Mouse (Mus musculus) lung, adult 2 months (tissue): ENCODE results near the gene Zfhx2.

ENCODE experiments used
- CTCF ChIP-seq: fragments of 200-500 bp; IDR thresholded peaks from 2 replicates; pipeline ENCODE4 v1.5.1; 2011; ENCODE audit warnings: mild to moderate bottlenecking, low read length, control low read depth; ENCODE audit not compliant: insufficient read depth
- POLR2A ChIP-seq: fragments of 200-500 bp; IDR thresholded peaks from 2 replicates; pipeline ENCODE4 v1.6.1; 2011; ENCODE audit warnings: low read depth, mild to moderate bottlenecking, control low read depth, low read length, borderline replicate concordance; ENCODE audit errors: extremely low read depth

DNA sequence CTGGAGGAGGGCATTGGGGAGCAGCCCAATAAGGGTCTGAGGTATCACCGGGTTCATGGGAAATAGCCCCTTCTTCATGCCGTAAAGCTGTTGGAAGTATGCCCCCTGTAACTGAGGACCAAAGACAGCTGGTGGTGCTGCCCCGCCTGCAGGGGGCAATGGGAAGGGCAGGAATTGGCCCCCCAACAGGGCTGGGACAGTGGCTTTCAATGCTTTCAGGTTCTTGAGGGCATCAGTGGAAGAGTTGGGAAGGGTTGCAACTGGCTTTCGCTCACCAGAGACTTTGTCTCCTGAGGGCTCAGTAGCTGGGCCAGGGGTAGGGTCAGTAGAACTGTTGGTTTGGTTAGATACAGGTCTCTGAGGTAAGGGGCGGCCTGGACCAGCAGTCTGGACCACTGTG is 29.0 kb downstream of the Zfhx2 start:
- TF ChIP-seq CTCF (no peak), POLR2A (no peak)
